Mouse (Mus musculus) E14TG2a.4 (cell line): ENCODE results near the gene Scarb1.

ENCODE experiments used
- H3K27me3 ChIP-seq: 2 replicates; pipeline ENCODE4 v1.6.1; 2014; ENCODE audit warnings: low read length, control low read depth; ENCODE audit not compliant: insufficient read depth
- H3K36me3 ChIP-seq: 2 replicates; pipeline ENCODE4 v1.6.1; 2014; ENCODE audit warnings: low read length, control low read depth; ENCODE audit not compliant: insufficient read depth
- H3K4me1 ChIP-seq: replicated peaks from 2 replicates; pipeline ENCODE4 v1.6.1; 2014; ENCODE audit warnings: low read depth, low read length, control low read depth
- H3K4me3 ChIP-seq: replicated peaks from 2 replicates; pipeline ENCODE4 v1.5.1; 2014; ENCODE audit warnings: mild to moderate bottlenecking, low read length
- H3K9me3 ChIP-seq: 2 replicates; pipeline ENCODE4 v1.6.1; 2014; ENCODE audit warnings: low read length, control low read depth
- CTCF ChIP-seq: conservative IDR thresholded peaks from 2 replicates; pipeline ENCODE4 v1.5.1; 2014; ENCODE audit warnings: low read length
- NANOG ChIP-seq: IDR thresholded peaks from 2 replicates; pipeline ENCODE4 v1.6.1; 2014; ENCODE audit warnings: borderline replicate concordance, low read length, mixed read lengths
- POU5F1 ChIP-seq: IDR thresholded peaks from 2 replicates; pipeline ENCODE4 v1.6.1; 2014; ENCODE audit warnings: low read length, borderline replicate concordance

Gene Scarb1

GRCm38 (mm10) chr5:125348067-125348466 is 7.2 kb upstream of the Scarb1 start:
- peaks cover 4% of the 10 kb centered on the region; the same call in 1 of the 2 replicates for H3K9me3 ChIP-seq

GRCm38 (mm10) chr5:125344296-125344695 is 3.4 kb upstream of the Scarb1 start:
- H3K36me3 ChIP-seq, result no peaks in the 10 kb centered on the region
- H3K4me1 ChIP-seq, result peaks cover 32% of the 10 kb centered on the region
- TF ChIP-seq NANOG, result no peak
- TF ChIP-seq POU5F1, result no peak
- no peak for TF ChIP-seq CTCF

More at GRCm38 (mm10) chr5:125348067-125348466, 7.2 kb upstream of the Scarb1 start:
- no peak overlapping the region for H3K4me3 ChIP-seq
- no peaks in the 10 kb centered on the region for H3K36me3 ChIP-seq
- peaks cover 14% of the 10 kb centered on the region; the same call in 1 of the 2 replicates for H3K27me3 ChIP-seq
- peaks cover 9% of the 10 kb centered on the region; the same call in 1 of the 2 replicates for H3K4me1 ChIP-seq
- TF ChIP-seq CTCF (no peak), POU5F1 (no peak), NANOG (no peak)

GRCm38 (mm10) chr5:125341459-125342090 is 681 bp upstream of the Scarb1 start:
- TF ChIP-seq NANOG, result no peak
- TF ChIP-seq POU5F1, result no peak
- TF ChIP-seq CTCF, result no peak
- Histone ChIP-seq H3K27me3 (peaks cover 23% of the 10 kb centered on the region; the same call in 1 of the 2 replicates), H3K9me3 (no peaks in the 10 kb centered on the region), H3K36me3 (peaks cover 13% of the 10 kb centered on the region), H3K4me1 (peaks cover 53% of the 10 kb centered on the region), H3K4me3 (peak overlapping the region; percentile 94)

More at GRCm38 (mm10) chr5:125344296-125344695, 3.4 kb upstream of the Scarb1 start:
- no peaks in the 10 kb centered on the region for H3K9me3 ChIP-seq
- peaks cover 23% of the 10 kb centered on the region; the same call in 1 of the 2 replicates for H3K27me3 ChIP-seq
- H3K4me3 ChIP-seq, result no peak overlapping the region

GRCm38 (mm10) chr5:125339851-125340531 is 903 bp downstream of the Scarb1 start:
- Histone ChIP-seq H3K9me3 (no peaks in the 10 kb centered on the region), H3K4me3 (peak overlapping the region; percentile 94), H3K4me1 (peaks cover 58% of the 10 kb centered on the region), H3K36me3 (peaks cover 15% of the 10 kb centered on the region), H3K27me3 (peaks cover 16% of the 10 kb centered on the region; the same call in 1 of the 2 replicates)
- TF ChIP-seq NANOG (no peak), CTCF (no peak), POU5F1 (no peak)

- TF ChIP-seq POU5F1 (no peak), CTCF (no peak)
- peaks cover 11% of the 10 kb centered on the region; the same call in 1 of the 2 replicates for H3K27me3 ChIP-seq
- peaks cover 58% of the 10 kb centered on the region for H3K4me1 ChIP-seq
- H3K9me3 ChIP-seq, result no peaks in the 10 kb centered on the region
- H3K36me3 ChIP-seq, result peaks cover 15% of the 10 kb centered on the region
- peak overlapping the region; percentile 94 for H3K4me3 ChIP-seq
Measured at GRCm38 (mm10) chr5:125339108-125339751, 1.7 kb downstream of the Scarb1 start.

- no peak for TF ChIP-seq CTCF
- no peak for TF ChIP-seq NANOG
- no peak for TF ChIP-seq POU5F1
- Histone ChIP-seq H3K4me1 (peaks cover 63% of the 10 kb centered on the region), H3K4me3 (no peak overlapping the region), H3K9me3 (no peaks in the 10 kb centered on the region), H3K27me3 (peaks cover 11% of the 10 kb centered on the region; the same call in 1 of the 2 replicates), H3K36me3 (peaks cover 15% of the 10 kb centered on the region)
Measured at GRCm38 (mm10) chr5:125337526-125337925, 3.4 kb downstream of the Scarb1 start.

GRCm38 (mm10) chr5:125337012-125337411 is 3.9 kb downstream of the Scarb1 start:
- Histone ChIP-seq H3K4me3 (no peak overlapping the region), H3K36me3 (peaks cover 15% of the 10 kb centered on the region), H3K4me1 (peaks cover 63% of the 10 kb centered on the region), H3K27me3 (peaks cover 8% of the 10 kb centered on the region; the same call in 1 of the 2 replicates), H3K9me3 (no peaks in the 10 kb centered on the region)
- TF ChIP-seq NANOG, result no peak
- TF ChIP-seq CTCF, result no peak
- TF ChIP-seq POU5F1, result no peak

- no peak overlapping the region for H3K4me3 ChIP-seq
- TF ChIP-seq POU5F1 (no peak), CTCF (no peak), NANOG (no peak)
- H3K9me3 ChIP-seq, result no peaks in the 10 kb centered on the region
Measured at GRCm38 (mm10) chr5:125333009-125333408, 7.9 kb downstream of the Scarb1 start.

More at GRCm38 (mm10) chr5:125333009-125333408, 7.9 kb downstream of the Scarb1 start:
- peaks cover 17% of the 10 kb centered on the region for H3K36me3 ChIP-seq
- H3K27me3 ChIP-seq, result no peaks in the 10 kb centered on the region
- peaks cover 67% of the 10 kb centered on the region for H3K4me1 ChIP-seq
